Comparison of ENCODE assay signal across 18 mouse cellular contexts in the genomic region with DNA sequence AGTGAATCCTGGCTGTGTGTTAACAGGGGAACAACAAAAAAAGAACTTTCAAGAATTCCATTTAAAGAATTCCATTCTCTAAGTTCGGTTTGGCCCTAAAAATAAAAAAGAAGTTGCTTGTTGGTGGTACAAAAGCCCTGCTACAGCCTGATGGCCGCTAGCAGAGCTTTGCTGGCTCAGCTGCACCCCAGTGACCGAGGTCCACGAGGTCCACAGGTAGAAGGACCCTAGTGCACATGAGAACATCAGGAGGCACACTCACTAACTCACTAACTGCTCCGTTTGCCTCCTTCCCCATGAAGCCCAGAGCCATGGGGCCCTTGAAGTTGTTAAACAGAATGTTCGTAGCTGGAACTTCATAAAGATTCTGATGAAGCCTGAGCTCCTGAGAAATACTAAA. TPM values are rescaled to one million over a fixed set of nuclear protein-coding genes. Genes with fewer than 3 reads are reported as not detected.
DNase-seq lines count a peak whose midpoint lies in the region; ATAC-seq and TF ChIP-seq lines count a peak whose summit lies in the region.
"Had no signal": no experiment of that assay in that cellular context is flagged by ENCODE, and none has a peak within 500 bp of the region (broad histone marks: within the 10 kb centered on the region; RNA-seq: fewer than 3 reads in every experiment).

No protein-coding gene starts in this region.

- no peaks in the 10 kb centered on the region for H3K9me3 ChIP-seq in intestine, embryonic 15.5 days
- H3K9me3 ChIP-seq in intestine, postnatal 0 days (ENCODE audit: control insufficient read depth): no peaks in the 10 kb centered on the region
- H3K9me3 ChIP-seq in liver, embryonic 16.5 days (replicated peaks; ENCODE audit: control insufficient read depth, low read length): no peaks in the 10 kb centered on the region
- H3K9me3 ChIP-seq in liver, embryonic 12.5 days (replicated peaks): no peaks in the 10 kb centered on the region
- no peaks in the 10 kb centered on the region for H3K9me3 ChIP-seq in limb, embryonic 13.5 days
- H3K9me3 ChIP-seq in hindbrain, embryonic 14.5 days (ENCODE audit: control insufficient read depth, low read length): no peaks in the 10 kb centered on the region
- H3K9me3 ChIP-seq: forebrain, embryonic 12.5 days; hindbrain, embryonic 13.5 days; liver, embryonic 13.5 days had no signal

- H3K27ac ChIP-seq in intestine, embryonic 15.5 days: 0 out of 2 replicates have a peak overlapping the region, but pooled peaks have one; percentile 8
- H3K27ac ChIP-seq in intestine, postnatal 0 days (ENCODE audit: low read depth, low read length): no peak overlapping the region
- 0 out of 2 replicates have a peak overlapping the region, but pooled peaks have one; percentile 85 for H3K27ac ChIP-seq in liver, embryonic 16.5 days (ENCODE audit: low read length)
- no peak overlapping the region for H3K27ac ChIP-seq in liver, embryonic 12.5 days
- H3K27ac ChIP-seq in limb, embryonic 13.5 days: peak overlapping the region; percentile 48; the same call in 1 of the 2 replicates
- no peak overlapping the region for H3K27ac ChIP-seq in hindbrain, embryonic 14.5 days
- H3K27ac ChIP-seq: forebrain, embryonic 12.5 days; hindbrain, embryonic 13.5 days; liver, embryonic 13.5 days had no signal

- DNase-seq in cerebellum, postnatal 25 days: peak; percentile 5 to 6
- DNase-seq in cerebellum, adult 11 months: no peak
- DNase-seq in hindbrain, embryonic 14.5 days (ENCODE audit: low spot score): no peak
- DNase-seq: cerebellum, adult 9-10 months; kidney, adult 11 months; liver, embryonic 13.5 days; lung, postnatal 14 days; right cerebral cortex, adult 18-20 months had no signal

- no peaks in the 10 kb centered on the region for H3K27me3 ChIP-seq in intestine, embryonic 15.5 days (replicated peaks)
- H3K27me3 ChIP-seq in intestine, postnatal 0 days (replicated peaks; ENCODE audit: control insufficient read depth, insufficient read depth, low read length): no peaks in the 10 kb centered on the region
- no peaks in the 10 kb centered on the region for H3K27me3 ChIP-seq in liver, embryonic 16.5 days (ENCODE audit: control insufficient read depth, insufficient read depth, low read depth, low read length)
- no peaks in the 10 kb centered on the region for H3K27me3 ChIP-seq in liver, embryonic 12.5 days (replicated peaks)
- no peaks in the 10 kb centered on the region for H3K27me3 ChIP-seq in limb, embryonic 13.5 days
- no peaks in the 10 kb centered on the region for H3K27me3 ChIP-seq in hindbrain, embryonic 14.5 days (ENCODE audit: control insufficient read depth, insufficient read depth, low read length)
- H3K27me3 ChIP-seq: forebrain, embryonic 12.5 days; hindbrain, embryonic 13.5 days; liver, embryonic 13.5 days had no signal

- no peak overlapping the region for H3K4me2 ChIP-seq in intestine, embryonic 15.5 days (replicated peaks)
- no peak overlapping the region for H3K4me2 ChIP-seq in intestine, postnatal 0 days (replicated peaks; ENCODE audit: low read depth)
- H3K4me2 ChIP-seq in liver, embryonic 16.5 days (ENCODE audit: low read depth, low read length): no peak overlapping the region
- no peak overlapping the region for H3K4me2 ChIP-seq in liver, embryonic 12.5 days
- no peak overlapping the region for H3K4me2 ChIP-seq in limb, embryonic 13.5 days (replicated peaks)
- H3K4me2 ChIP-seq in hindbrain, embryonic 14.5 days (replicated peaks): no peak overlapping the region
- H3K4me2 ChIP-seq: forebrain, embryonic 12.5 days; hindbrain, embryonic 13.5 days; liver, embryonic 13.5 days had no signal

- no peak overlapping the region for H3K9ac ChIP-seq in intestine, embryonic 15.5 days
- H3K9ac ChIP-seq in intestine, postnatal 0 days (ENCODE audit: low read depth, low read length): no peak overlapping the region; the same call in 1 of the 2 replicates
- no peak overlapping the region for H3K9ac ChIP-seq in liver, embryonic 16.5 days (ENCODE audit: low read depth, low read length)
- H3K9ac ChIP-seq in liver, embryonic 12.5 days: no peak overlapping the region
- peak overlapping the region; percentile 25 for H3K9ac ChIP-seq in limb, embryonic 13.5 days
- H3K9ac ChIP-seq in hindbrain, embryonic 14.5 days: no peak overlapping the region
- H3K9ac ChIP-seq: forebrain, embryonic 12.5 days; hindbrain, embryonic 13.5 days; liver, embryonic 13.5 days had no signal

- peaks cover 51% of the 10 kb centered on the region for H3K4me1 ChIP-seq in intestine, embryonic 15.5 days (replicated peaks)
- 0 out of 2 replicates have a peak, but pooled peaks cover 6% of the 10 kb centered on the region for H3K4me1 ChIP-seq in intestine, postnatal 0 days (replicated peaks; ENCODE audit: control insufficient read depth, insufficient read depth, low read length)
- peaks cover 26% of the 10 kb centered on the region for H3K4me1 ChIP-seq in liver, embryonic 16.5 days (ENCODE audit: control insufficient read depth, low read depth, low read length)
- peaks cover 85% of the 10 kb centered on the region for H3K4me1 ChIP-seq in liver, embryonic 12.5 days
- peaks cover 82% of the 10 kb centered on the region for H3K4me1 ChIP-seq in limb, embryonic 13.5 days
- H3K4me1 ChIP-seq in hindbrain, embryonic 14.5 days (replicated peaks; ENCODE audit: control insufficient read depth, insufficient read depth, low read length): peaks cover 11% of the 10 kb centered on the region; the same call in 1 of the 2 replicates

- WGBS in intestine, embryonic 15.5 days: 73% methylated on average over 6 of the region's 6 CpGs
- 57% methylated on average over 6 of the region's 6 CpGs for WGBS in intestine, postnatal 0 days
- WGBS in liver, embryonic 16.5 days (ENCODE audit: insufficient replicate concordance): 51% methylated on average over 6 of the region's 6 CpGs
- WGBS in liver, embryonic 12.5 days (ENCODE audit: insufficient replicate concordance): 70% methylated on average over 6 of the region's 6 CpGs
- WGBS in limb, embryonic 13.5 days: 47% methylated on average over 6 of the region's 6 CpGs
- WGBS in hindbrain, embryonic 14.5 days: 79% methylated on average over 6 of the region's 6 CpGs

- no peak for ATAC-seq in intestine, embryonic 15.5 days
- no peak for ATAC-seq in intestine, postnatal 0 days
- ATAC-seq in liver, embryonic 16.5 days (ENCODE audit: low read depth): no peak
- no peak for ATAC-seq in liver, embryonic 12.5 days
- ATAC-seq in limb, embryonic 13.5 days (ENCODE audit: low FRiP score, low read depth): no peak
- ATAC-seq in hindbrain, embryonic 14.5 days (ENCODE audit: low FRiP score): no peak
- ATAC-seq: CD4-positive, CD25-positive, alpha-beta regulatory T cell, adult 4 months had no signal

- no peak overlapping the region for H3K4me3 ChIP-seq in intestine, embryonic 15.5 days (replicated peaks)
- H3K4me3 ChIP-seq in intestine, postnatal 0 days (ENCODE audit: low read depth, low read length): no peak overlapping the region
- H3K4me3 ChIP-seq in liver, embryonic 16.5 days (ENCODE audit: low read depth, low read length): no peak overlapping the region
- H3K4me3 ChIP-seq in liver, embryonic 12.5 days: no peak overlapping the region
- no peak overlapping the region for H3K4me3 ChIP-seq in limb, embryonic 13.5 days
- H3K4me3 ChIP-seq in hindbrain, embryonic 14.5 days (replicated peaks; ENCODE audit: low read length): no peak overlapping the region
- H3K4me3 ChIP-seq: forebrain, embryonic 12.5 days; hindbrain, embryonic 13.5 days; liver, embryonic 13.5 days had no signal

- no peaks in the 10 kb centered on the region for H3K36me3 ChIP-seq in intestine, embryonic 15.5 days
- H3K36me3 ChIP-seq in intestine, postnatal 0 days (ENCODE audit: control insufficient read depth, insufficient read depth): no peaks in the 10 kb centered on the region
- H3K36me3 ChIP-seq in liver, embryonic 16.5 days (ENCODE audit: control insufficient read depth, insufficient read depth): no peaks in the 10 kb centered on the region
- peaks cover 30% of the 10 kb centered on the region for H3K36me3 ChIP-seq in liver, embryonic 12.5 days
- H3K36me3 ChIP-seq in limb, embryonic 13.5 days: peaks cover 16% of the 10 kb centered on the region
- H3K36me3 ChIP-seq in hindbrain, embryonic 14.5 days (replicated peaks; ENCODE audit: control insufficient read depth, insufficient read depth): no peaks in the 10 kb centered on the region
- H3K36me3 ChIP-seq: hindbrain, embryonic 13.5 days had no signal

- no peak for TF ChIP-seq CTCF in intestine, postnatal 0 days (IDR thresholded peaks at IDR 0.05; ENCODE audit: low read depth)

RNA-seq across cellular contexts. Expression of a gene that starts 14.0 kb away (rescaled TPM):
- polyA plus RNA-seq in intestine, embryonic 15.5 days (2015; fragmentation: Nextera tagmentation; extraction: Ambion mirVana): 18.1 and 20.3 TPM in 2 replicates
- 13.2 and 13.7 TPM in 2 replicates for polyA plus RNA-seq in intestine, postnatal 0 days (2015; fragmentation: Nextera tagmentation; extraction: Ambion mirVana)
- 4.0 and 4.7 TPM in 2 replicates for polyA plus RNA-seq in liver, embryonic 16.5 days (2015; fragmentation: Nextera tagmentation; extraction: Ambion mirVana)
- polyA plus RNA-seq in liver, embryonic 12.5 days (2016; fragmentation: Nextera tagmentation; extraction: Ambion mirVana): 12.3 and 12.8 TPM in 2 replicates
- 23.2 and 23.5 TPM in 2 replicates for polyA plus RNA-seq in limb, embryonic 13.5 days (2015; fragmentation: Nextera tagmentation; extraction: Ambion mirVana)
- 15.8 and 16.2 TPM in 2 replicates for polyA plus RNA-seq in hindbrain, embryonic 14.5 days (2014; fragmentation: Nextera tagmentation; extraction: Ambion mirVana)

RNA-seq across cellular contexts. Expression of a gene that starts 59.2 kb away (rescaled TPM):
- polyA plus RNA-seq in intestine, embryonic 15.5 days (2015; fragmentation: Nextera tagmentation; extraction: Ambion mirVana): not detected in 2 replicates
- polyA plus RNA-seq in intestine, postnatal 0 days (2015; fragmentation: Nextera tagmentation; extraction: Ambion mirVana): 0.25 TPM in 1 of 2 replicates, not detected in the other
- polyA plus RNA-seq in liver, embryonic 16.5 days (2015; fragmentation: Nextera tagmentation; extraction: Ambion mirVana): 0.35 and 0.70 TPM in 2 replicates
- 0.15 and 0.18 TPM in 2 replicates for polyA plus RNA-seq in liver, embryonic 12.5 days (2016; fragmentation: Nextera tagmentation; extraction: Ambion mirVana)
- 10.9 TPM in 2 replicates for polyA plus RNA-seq in limb, embryonic 13.5 days (2015; fragmentation: Nextera tagmentation; extraction: Ambion mirVana)
- polyA plus RNA-seq in hindbrain, embryonic 14.5 days (2014; fragmentation: Nextera tagmentation; extraction: Ambion mirVana): 0.25 TPM in 1 of 2 replicates, not detected in the other
- polyA plus RNA-seq: CD4-positive, CD25-positive, alpha-beta regulatory T cell, adult 4 months; gonadal fat pad, adult 2 months; hindbrain, embryonic 13.5 days; small intestine, adult 2 months had no signal

Comparison
In these comparisons a context has a peak if more than half of its experiments do, and no peak if none do; other contexts are left out.
1. DNase-seq: peak in cerebellum, postnatal 25 days (2 of 2); none in cerebellum, adult 11 months (single experiment) and hindbrain, embryonic 14.5 days (single experiment).
2. H3K27ac ChIP-seq: peak in intestine, embryonic 15.5 days (single experiment), liver, embryonic 16.5 days (single experiment) and limb, embryonic 13.5 days (single experiment); none in intestine, postnatal 0 days (single experiment), liver, embryonic 12.5 days (single experiment) and hindbrain, embryonic 14.5 days (single experiment).